Mouse (Mus musculus): Measurements from ENCODE around the gene Cadm2. TPM values are rescaled to one million over a fixed set of nuclear protein-coding genes. Genes with fewer than 3 reads are reported as not detected.

The Cadm2 gene
- polyA plus RNA-seq, 2 experiments: 2.8 to 3.8 TPM

GRCm38 (mm10) chr16:66936332-66936731 lies 684.4 kb downstream of the Cadm2 start:
- no peak overlapping the region for H3K27ac ChIP-seq (replicated peaks; ENCODE audit: low read depth, low read length)
- no peak overlapping the region for H3K4me2 ChIP-seq (replicated peaks; ENCODE audit: low read depth, low read length, severe bottlenecking)
- ATAC-seq (ENCODE audit: low FRiP score, low read depth) (no peak), DNase-seq (ENCODE audit: low spot score) (no peak)
- TF ChIP-seq POLR2A (IDR thresholded peaks at IDR 0.05; ENCODE audit: borderline replicate concordance, extremely low read depth, insufficient read depth, insufficient read length): no peak
- H3K27me3 ChIP-seq (ENCODE audit: control insufficient read depth, insufficient read depth, low read length): no peaks in the 10 kb centered on the region
- 88% methylated on average over 6 of the region's 6 CpGs for WGBS
- no peak overlapping the region for H3K4me3 ChIP-seq (replicated peaks; ENCODE audit: low read length)
- no peaks in the 10 kb centered on the region for H3K9me3 ChIP-seq (ENCODE audit: control insufficient read depth, low read length)
- H3K36me3 ChIP-seq (ENCODE audit: control insufficient read depth, insufficient read depth, low read length): no peaks in the 10 kb centered on the region
- H3K4me1 ChIP-seq (ENCODE audit: control insufficient read depth, insufficient read depth, low read length): no peaks in the 10 kb centered on the region
- no peak overlapping the region for H3K9ac ChIP-seq (ENCODE audit: low read depth, low read length, severe bottlenecking)

DNA sequence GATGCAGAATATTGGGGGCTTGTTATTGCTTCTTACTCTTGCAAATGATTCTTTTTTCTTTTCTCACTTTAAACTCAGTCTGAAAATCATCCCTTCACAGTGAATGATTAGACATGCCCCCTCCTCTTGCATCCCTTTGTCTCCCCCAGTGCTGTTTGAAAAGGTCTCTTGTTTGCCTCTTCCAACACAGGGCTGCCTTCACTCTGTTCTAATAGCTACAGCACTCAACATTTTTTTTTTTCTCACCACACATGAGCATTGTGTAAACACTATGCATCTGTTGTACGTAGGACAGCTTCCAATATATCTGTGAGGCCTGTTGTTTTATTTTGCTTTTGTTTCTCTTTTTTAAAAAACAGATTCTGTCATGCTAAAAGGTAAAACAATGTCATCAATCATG lies 695.2 kb downstream of the Cadm2 start:
- WGBS: 74% methylated on average over 1 of the region's 1 CpGs
- no peaks in the 10 kb centered on the region for H3K27me3 ChIP-seq (ENCODE audit: control insufficient read depth, insufficient read depth, low read length)
- no peak for ATAC-seq (ENCODE audit: low FRiP score, low read depth)

GRCm38 (mm10) chr16:66922753-66923152 lies 698.0 kb downstream of the Cadm2 start:
- Histone ChIP-seq H3K4me3 (replicated peaks; ENCODE audit: low read length) (no peak overlapping the region), H3K27ac (replicated peaks; ENCODE audit: low read depth, low read length) (no peak overlapping the region), H3K36me3 (ENCODE audit: control insufficient read depth, insufficient read depth, low read length) (no peaks in the 10 kb centered on the region), H3K27me3 (ENCODE audit: control insufficient read depth, insufficient read depth, low read length) (no peaks in the 10 kb centered on the region), H3K4me1 (ENCODE audit: control insufficient read depth, insufficient read depth, low read length) (0 out of 2 replicates have a peak, but pooled peaks cover 4% of the 10 kb centered on the region), H3K9me3 (ENCODE audit: control insufficient read depth, low read length) (no peaks in the 10 kb centered on the region), H3K9ac (ENCODE audit: low read depth, low read length, severe bottlenecking) (no peak overlapping the region), H3K4me2 (replicated peaks; ENCODE audit: low read depth, low read length, severe bottlenecking) (no peak overlapping the region)
- 74% methylated on average over 2 of the region's 2 CpGs for WGBS
- no peak for DNase-seq (ENCODE audit: low spot score)
- TF ChIP-seq POLR2A (IDR thresholded peaks at IDR 0.05; ENCODE audit: borderline replicate concordance, extremely low read depth, insufficient read depth, insufficient read length): no peak
- ATAC-seq (ENCODE audit: low FRiP score, low read depth): no peak

More for the DNA sequence above, 695.2 kb downstream of the Cadm2 start:
- H3K9me3 ChIP-seq (ENCODE audit: control insufficient read depth, low read length): no peaks in the 10 kb centered on the region
- no peak for TF ChIP-seq POLR2A (IDR thresholded peaks at IDR 0.05; ENCODE audit: borderline replicate concordance, extremely low read depth, insufficient read depth, insufficient read length)
- H3K9ac ChIP-seq (ENCODE audit: low read depth, low read length, severe bottlenecking): no peak overlapping the region
- no peak for DNase-seq (ENCODE audit: low spot score)
- H3K4me3 ChIP-seq (replicated peaks; ENCODE audit: low read length): no peak overlapping the region
- no peak overlapping the region for H3K4me2 ChIP-seq (replicated peaks; ENCODE audit: low read depth, low read length, severe bottlenecking)
- H3K27ac ChIP-seq (replicated peaks; ENCODE audit: low read depth, low read length): no peak overlapping the region
- H3K4me1 ChIP-seq (ENCODE audit: control insufficient read depth, insufficient read depth, low read length): no peaks in the 10 kb centered on the region
- H3K36me3 ChIP-seq (ENCODE audit: control insufficient read depth, insufficient read depth, low read length): no peaks in the 10 kb centered on the region

DNA sequence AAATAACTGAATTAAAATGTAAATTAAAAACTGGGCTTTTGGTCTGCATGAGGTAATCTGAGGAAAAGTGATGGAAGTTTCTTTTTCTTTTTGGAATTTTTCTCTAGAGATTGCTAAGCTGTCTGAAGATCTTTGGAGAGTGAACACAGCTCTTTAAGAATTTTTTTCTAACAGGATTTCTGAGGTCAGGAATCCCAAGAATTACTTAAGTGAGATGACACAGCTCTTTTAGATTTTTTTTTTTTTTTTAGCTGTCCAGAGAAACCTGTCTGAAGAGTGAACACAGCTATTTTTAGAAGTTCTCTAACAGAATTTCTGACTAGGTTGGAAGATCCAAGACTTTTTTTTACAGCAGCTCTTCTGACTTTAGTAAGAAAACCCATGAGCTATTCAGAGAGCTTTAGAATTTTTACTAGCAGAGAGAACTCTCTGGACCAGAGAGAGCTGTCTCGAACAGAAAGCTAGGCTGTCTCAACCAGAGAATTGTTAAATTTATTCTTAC lies 699.2 kb downstream of the Cadm2 start:
- no peak for ATAC-seq (ENCODE audit: low FRiP score, low read depth)
- no peak for TF ChIP-seq POLR2A (IDR thresholded peaks at IDR 0.05; ENCODE audit: borderline replicate concordance, extremely low read depth, insufficient read depth, insufficient read length)

GRCm38 (mm10) chr16:66919889-66920402 lies 700.8 kb downstream of the Cadm2 start:
- DNase-seq (ENCODE audit: low spot score) (peak; percentile 17), ATAC-seq (ENCODE audit: low FRiP score, low read depth) (no peak)
- H3K4me3 ChIP-seq (replicated peaks; ENCODE audit: low read length): no peak overlapping the region
- H3K36me3 ChIP-seq (ENCODE audit: control insufficient read depth, insufficient read depth, low read length): no peaks in the 10 kb centered on the region
- no peak for TF ChIP-seq POLR2A (IDR thresholded peaks at IDR 0.05; ENCODE audit: borderline replicate concordance, extremely low read depth, insufficient read depth, insufficient read length)
- no peak overlapping the region for H3K9ac ChIP-seq (ENCODE audit: low read depth, low read length, severe bottlenecking)
- H3K27me3 ChIP-seq (ENCODE audit: control insufficient read depth, insufficient read depth, low read length): no peaks in the 10 kb centered on the region
- H3K4me1 ChIP-seq (ENCODE audit: control insufficient read depth, insufficient read depth, low read length): 0 out of 2 replicates have a peak, but pooled peaks cover 4% of the 10 kb centered on the region
- H3K27ac ChIP-seq (replicated peaks; ENCODE audit: low read depth, low read length): no peak overlapping the region
- 21% methylated on average over 12 of the region's 12 CpGs for WGBS
- H3K9me3 ChIP-seq (ENCODE audit: control insufficient read depth, low read length): no peaks in the 10 kb centered on the region
- no peak overlapping the region for H3K4me2 ChIP-seq (replicated peaks; ENCODE audit: low read depth, low read length, severe bottlenecking)

More for the DNA sequence above, 699.2 kb downstream of the Cadm2 start:
- no peak overlapping the region for H3K4me3 ChIP-seq (replicated peaks; ENCODE audit: low read length)
- WGBS: 60% methylated on average over 1 of the region's 1 CpGs
- H3K4me2 ChIP-seq (replicated peaks; ENCODE audit: low read depth, low read length, severe bottlenecking): no peak overlapping the region
- 0 out of 2 replicates have a peak, but pooled peaks cover 4% of the 10 kb centered on the region for H3K4me1 ChIP-seq (ENCODE audit: control insufficient read depth, insufficient read depth, low read length)
- no peaks in the 10 kb centered on the region for H3K36me3 ChIP-seq (ENCODE audit: control insufficient read depth, insufficient read depth, low read length)
- no peak overlapping the region for H3K9ac ChIP-seq (ENCODE audit: low read depth, low read length, severe bottlenecking)
- no peak overlapping the region for H3K27ac ChIP-seq (replicated peaks; ENCODE audit: low read depth, low read length)
- H3K9me3 ChIP-seq (ENCODE audit: control insufficient read depth, low read length): no peaks in the 10 kb centered on the region
- DNase-seq (ENCODE audit: low spot score): no peak
- H3K27me3 ChIP-seq (ENCODE audit: control insufficient read depth, insufficient read depth, low read length): no peaks in the 10 kb centered on the region
